Mouse (Mus musculus) kidney, embryonic 14.5 days (tissue): ENCODE measurements around the gene Casp2. TPM values are rescaled to one million over a fixed set of nuclear protein-coding genes. Genes with fewer than 3 reads are reported as not detected.

ENCODE experiments used
- ATAC-seq: fragments of 200-750 bp; cut with Nextera tagmentation; 2 replicates; pipeline ENCODE4 v1.8.0; 2017; ENCODE audit warnings: moderate number of reproducible peaks, mild to moderate bottlenecking, moderate TSS enrichment, moderate library complexity; ENCODE audit not compliant: low FRiP score, low TSS enrichment
- H3K27ac ChIP-seq: fragments of 300-500 bp; sonication (generic); 2 replicates; pipeline ENCODE4 v1.5.1; 2014; ENCODE audit warnings: low read depth, mild to moderate bottlenecking, low read length, moderate library complexity, mixed read lengths
- H3K27me3 ChIP-seq: fragments of 300-500 bp; sonication (generic); 2 replicates; pipeline ENCODE4 v1.6.1; 2014; ENCODE audit warnings: mild to moderate bottlenecking, low read length; ENCODE audit not compliant: control insufficient read depth, insufficient read depth
- H3K36me3 ChIP-seq: fragments of 300-500 bp; sonication (generic); 2 replicates; pipeline ENCODE4 v1.6.1; 2014; ENCODE audit warnings: low read length, mixed read lengths; ENCODE audit not compliant: control insufficient read depth, insufficient read depth
- H3K4me1 ChIP-seq: fragments of 300-500 bp; sonication (generic); 2 replicates; pipeline ENCODE4 v1.6.1; 2014; ENCODE audit warnings: low read length, mixed read lengths; ENCODE audit not compliant: control insufficient read depth, insufficient read depth
- H3K4me2 ChIP-seq: fragments of 300-500 bp; sonication (generic); replicated peaks from 2 replicates; pipeline ENCODE4 v1.6.1; 2014; ENCODE audit warnings: low read depth, mild to moderate bottlenecking, low read length
- H3K4me3 ChIP-seq: fragments of 300-500 bp; sonication (generic); 2 replicates; pipeline ENCODE4 v1.5.1; 2014; ENCODE audit warnings: mild to moderate bottlenecking, low read length
- H3K9ac ChIP-seq: fragments of 300-500 bp; sonication (generic); 2 replicates; pipeline ENCODE4 v1.6.1; 2014; ENCODE audit warnings: low read depth, mild to moderate bottlenecking, low read length, moderate library complexity
- H3K9me3 ChIP-seq: fragments of 300-500 bp; sonication (generic); 2 replicates; pipeline ENCODE4 v1.6.1; 2016; ENCODE audit warnings: low read length; ENCODE audit not compliant: control insufficient read depth
- WGBS: fragments of 180-500 bp; shearing (Covaris S2); extraction: QIAGEN DNeasy Blood & Tissue Kit; methylation state at CpG from one replicate; pipeline ENCODE4 v1.1.7; 2014; 5-methylcytosine and 5-hydroxymethylcytosine counted together
- polyA plus RNA-seq: library from polyadenylated mRNA; unstranded; fragments of >200 nt; fragmentation: Nextera tagmentation; extraction: Ambion mirVana; gene quantifications from 2 replicates; pipeline ENCODE4 v1.2.1, GENCODE M21; 2014

Gene Casp2
- polyA plus RNA-seq, 1 experiment from 2014 or later = 66.5 TPM

GRCm38 (mm10) chr6:42295549-42296094 lies 30.8 kb downstream of the Casp2 start:
- H3K4me2 ChIP-seq = no peak overlapping the region
- no peak overlapping the region for H3K9ac ChIP-seq
- no peak overlapping the region for H3K27ac ChIP-seq
- ATAC-seq = no peak
- 74% methylated on average over 3 of the region's 3 CpGs for WGBS
- no peaks in the 10 kb centered on the region for H3K4me1 ChIP-seq
- H3K4me3 ChIP-seq = no peak overlapping the region
- no peaks in the 10 kb centered on the region for H3K9me3 ChIP-seq
- no peaks in the 10 kb centered on the region for H3K27me3 ChIP-seq
- no peaks in the 10 kb centered on the region for H3K36me3 ChIP-seq

GRCm38 (mm10) chr6:42299362-42299761 lies 34.6 kb downstream of the Casp2 start:
- H3K27me3 ChIP-seq = no peaks in the 10 kb centered on the region
- no peak overlapping the region for H3K27ac ChIP-seq
- no peaks in the 10 kb centered on the region for H3K9me3 ChIP-seq
- H3K4me2 ChIP-seq = no peak overlapping the region
- H3K4me3 ChIP-seq = no peak overlapping the region
- no peak overlapping the region for H3K9ac ChIP-seq
- H3K4me1 ChIP-seq = no peaks in the 10 kb centered on the region
- ATAC-seq = no peak
- 94% methylated on average over 5 of the region's 5 CpGs for WGBS
- H3K36me3 ChIP-seq = no peaks in the 10 kb centered on the region

GRCm38 (mm10) chr6:42309816-42310378 lies 45.1 kb downstream of the Casp2 start:
- WGBS = 58% methylated on average over 8 of the region's 8 CpGs
- no peaks in the 10 kb centered on the region for H3K36me3 ChIP-seq
- 0 out of 2 replicates have a peak, but pooled peaks have one; percentile 20 for ATAC-seq
- H3K9me3 ChIP-seq = no peaks in the 10 kb centered on the region
- H3K9ac ChIP-seq = no peak overlapping the region
- no peaks in the 10 kb centered on the region for H3K4me1 ChIP-seq
- H3K27ac ChIP-seq = no peak overlapping the region
- H3K4me3 ChIP-seq = no peak overlapping the region
- no peak overlapping the region for H3K4me2 ChIP-seq
- no peaks in the 10 kb centered on the region for H3K27me3 ChIP-seq

- WGBS = 95% methylated on average over 2 of the region's 2 CpGs
- ATAC-seq = no peak
- H3K9ac ChIP-seq = no peak overlapping the region
- no peaks in the 10 kb centered on the region for H3K27me3 ChIP-seq
- H3K4me1 ChIP-seq = no peaks in the 10 kb centered on the region
- no peaks in the 10 kb centered on the region for H3K36me3 ChIP-seq
- no peak overlapping the region for H3K4me2 ChIP-seq
- no peak overlapping the region for H3K27ac ChIP-seq
- no peaks in the 10 kb centered on the region for H3K9me3 ChIP-seq
- H3K4me3 ChIP-seq = no peak overlapping the region
Observed at GRCm38 (mm10) chr6:42310427-42311053, 45.8 kb downstream of the Casp2 start.

- WGBS = 69% methylated on average over 4 of the region's 4 CpGs
- ATAC-seq = no peak
Observed at GRCm38 (mm10) chr6:42318293-42318692, 53.5 kb downstream of the Casp2 start.

GRCm38 (mm10) chr6:42323371-42324066 lies 58.7 kb downstream of the Casp2 start:
- H3K9ac ChIP-seq = peak overlapping the region; percentile 54; the same call in 1 of the 2 replicates
- H3K4me3 ChIP-seq = peak overlapping the region; percentile 64
- H3K27ac ChIP-seq = no peak overlapping the region
- H3K4me2 ChIP-seq = peak overlapping the region; percentile 100
- 0 out of 2 replicates have a peak, but pooled peaks cover 11% of the 10 kb centered on the region for H3K4me1 ChIP-seq
- WGBS = 2% methylated on average over 22 of the region's 28 CpGs
- H3K9me3 ChIP-seq = no peaks in the 10 kb centered on the region
- H3K36me3 ChIP-seq = no peaks in the 10 kb centered on the region
- ATAC-seq = peak; percentile 42; the same call in 1 of the 2 replicates
- peaks cover 30% of the 10 kb centered on the region for H3K27me3 ChIP-seq

More at GRCm38 (mm10) chr6:42318293-42318692, 53.5 kb downstream of the Casp2 start:
- Histone ChIP-seq H3K4me3 (no peak overlapping the region), H3K36me3 (no peaks in the 10 kb centered on the region), H3K4me2 (no peak overlapping the region), H3K27me3 (peaks cover 16% of the 10 kb centered on the region), H3K9me3 (no peaks in the 10 kb centered on the region), H3K4me1 (0 out of 2 replicates have a peak, but pooled peaks cover 1% of the 10 kb centered on the region), H3K27ac (no peak overlapping the region), H3K9ac (no peak overlapping the region)

GRCm38 (mm10) chr6:42324067-42324481 lies 59.3 kb downstream of the Casp2 start:
- Histone ChIP-seq H3K4me1 (0 out of 2 replicates have a peak, but pooled peaks cover 11% of the 10 kb centered on the region), H3K27ac (no peak overlapping the region), H3K4me2 (peak overlapping the region; percentile 100), H3K9me3 (no peaks in the 10 kb centered on the region), H3K4me3 (peak overlapping the region; percentile 64), H3K27me3 (peaks cover 30% of the 10 kb centered on the region), H3K9ac (peak overlapping the region; percentile 54), H3K36me3 (no peaks in the 10 kb centered on the region)
- ATAC-seq = peak; percentile 69
- under 1% methylated on average over 23 of the region's 32 CpGs for WGBS

GRCm38 (mm10) chr6:42324482-42325267 lies 59.9 kb downstream of the Casp2 start, which contains the start of gene Fam131b:
Gene Fam131b (minus strand): TSS chr6:42324643.
- H3K27ac ChIP-seq = no peak within 1 kb of the TSS
- H3K9ac ChIP-seq = peak within 1 kb of the TSS; percentile 54
- H3K36me3 ChIP-seq = no peaks in the 10 kb centered on the region
- H3K9me3 ChIP-seq = no peaks in the 10 kb centered on the region
- H3K4me1 ChIP-seq = 0 out of 2 replicates have a peak, but pooled peaks cover 11% of the 10 kb centered on the region
- under 1% methylated on average over 37 of the region's 68 CpGs for WGBS
- peak within 1 kb of the TSS; percentile 64 for H3K4me3 ChIP-seq
- peaks cover 30% of the 10 kb centered on the region for H3K27me3 ChIP-seq
- peak within 1 kb of the TSS; percentile 100 for H3K4me2 ChIP-seq
- peak; percentile 75 for ATAC-seq
